Mouse (Mus musculus) right cerebral cortex, adult 18-20 months (tissue): ENCODE measurements around the gene Foxf1.

ENCODE experiments used
- DNase-seq: peaks from one replicate; pipeline ENCODE4 v3.0.0; 2022; ENCODE audit warnings: mixed read lengths

Gene Foxf1

GRCm38 (mm10) chr8:121115136-121115535, 30.9 kb downstream of the Foxf1 start:
- DNase-seq, result no peak

- DNase-seq, result peak; percentile 59
Observed at GRCm38 (mm10) chr8:121115948-121116347, 31.8 kb downstream of the Foxf1 start, which contains the start of gene Foxc2. Gene Foxc2 (plus strand): TSS chr8:121116171.

- no peak for DNase-seq
Observed at GRCm38 (mm10) chr8:121116591-121117185, 32.5 kb downstream of the Foxf1 start.

- DNase-seq, result no peak
Observed at GRCm38 (mm10) chr8:121117186-121117651, 33.0 kb downstream of the Foxf1 start.

- no peak for DNase-seq
Observed at GRCm38 (mm10) chr8:121117906-121118305, 33.7 kb downstream of the Foxf1 start.

GRCm38 (mm10) chr8:121118634-121119420, 34.6 kb downstream of the Foxf1 start:
- DNase-seq, result no peak

GRCm38 (mm10) chr8:121119635-121120455, 35.7 kb downstream of the Foxf1 start:
- no peak for DNase-seq

GRCm38 (mm10) chr8:121120456-121121419, 36.6 kb downstream of the Foxf1 start:
- DNase-seq, result no peak

GRCm38 (mm10) chr8:121121704-121122103, 37.5 kb downstream of the Foxf1 start:
- no peak for DNase-seq

- DNase-seq, result no peak
Observed at GRCm38 (mm10) chr8:121122368-121122767, 38.2 kb downstream of the Foxf1 start.

- no peak for DNase-seq
Observed at GRCm38 (mm10) chr8:121123113-121123512, 38.9 kb downstream of the Foxf1 start.

GRCm38 (mm10) chr8:121124547-121125239, 40.5 kb downstream of the Foxf1 start:
- DNase-seq, result no peak

GRCm38 (mm10) chr8:121125311-121125876, 41.2 kb downstream of the Foxf1 start:
- peak; percentile 42 for DNase-seq

GRCm38 (mm10) chr8:121126191-121126590, 42.0 kb downstream of the Foxf1 start:
- DNase-seq, result no peak

- no peak for DNase-seq
Observed at GRCm38 (mm10) chr8:121126694-121127093, 42.5 kb downstream of the Foxf1 start.

- no peak for DNase-seq
Observed at GRCm38 (mm10) chr8:121127291-121127701, 43.1 kb downstream of the Foxf1 start.

- DNase-seq, result no peak
Observed at GRCm38 (mm10) chr8:121127756-121128375, 43.7 kb downstream of the Foxf1 start, which contains the start of gene Foxl1. Gene Foxl1 (plus strand): TSS chr8:121127940.

GRCm38 (mm10) chr8:121128531-121129264, 44.5 kb downstream of the Foxf1 start:
- no peak for DNase-seq

- no peak for DNase-seq
Observed at GRCm38 (mm10) chr8:121129265-121129940, 45.2 kb downstream of the Foxf1 start.
